Mouse (Mus musculus): Measurements from ENCODE around the gene Ccl24. TPM values are rescaled to one million over a fixed set of nuclear protein-coding genes. Genes with fewer than 3 reads are reported as not detected.

Ccl24 gene
- polyA plus RNA-seq, 1 experiment from 2014 or later, result 3.1 TPM

DNA sequence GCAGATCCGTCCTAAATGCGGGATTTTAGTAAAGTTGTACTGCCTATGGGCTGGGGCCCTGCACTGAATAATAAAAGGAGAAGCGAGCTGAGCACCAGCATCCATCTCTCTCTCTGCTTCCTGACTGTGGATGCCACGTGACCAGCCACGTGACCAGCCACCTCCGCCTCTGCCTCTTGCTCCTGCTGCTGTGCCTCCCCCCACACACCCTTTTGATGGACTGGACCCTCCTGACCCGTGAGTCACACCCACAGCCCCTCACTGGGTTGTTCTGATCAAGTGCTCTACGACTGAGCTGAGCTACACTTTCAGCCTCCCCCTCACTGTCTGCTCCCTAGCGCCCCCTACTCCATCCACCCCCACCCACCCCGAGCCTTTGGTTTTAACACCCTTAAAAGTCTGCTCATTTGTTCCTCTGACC lies 35.0 kb downstream of the Ccl24 start:
- Histone ChIP-seq H3K4me2 (no peak overlapping the region), H3K4me3 (no peak overlapping the region), H3K9me3 (no peaks in the 10 kb centered on the region), H3K4me1 (replicated peaks) (no peaks in the 10 kb centered on the region), H3K27me3 (no peaks in the 10 kb centered on the region), H3K9ac (no peak overlapping the region), H3K36me3 (0 out of 2 replicates have a peak, but pooled peaks cover 5% of the 10 kb centered on the region), H3K27ac (replicated peaks) (no peak overlapping the region)
- no peak for ATAC-seq (ENCODE audit: low read depth)
- WGBS, result 84% methylated on average over 10 of the region's 10 CpGs

DNA sequence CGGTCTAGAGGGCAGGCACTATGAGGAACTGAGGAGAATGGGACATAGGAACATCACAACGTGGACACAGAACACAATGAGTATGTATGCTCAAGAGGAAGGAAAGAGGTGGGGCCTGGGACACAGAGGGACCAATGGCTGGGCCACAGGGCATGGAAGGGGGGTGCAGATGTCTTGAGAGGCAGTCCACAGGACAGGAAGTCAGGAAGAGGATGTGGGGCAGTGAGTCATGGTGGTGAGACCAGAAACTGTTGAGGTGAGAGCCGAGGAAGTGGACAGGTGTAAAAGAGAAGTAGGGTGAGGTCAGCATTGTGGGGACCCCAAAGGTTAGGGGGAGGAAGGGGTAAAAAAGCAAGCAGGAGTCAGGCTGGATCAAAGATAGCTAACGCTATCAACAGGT lies 35.5 kb downstream of the Ccl24 start:
- no peaks in the 10 kb centered on the region for H3K4me1 ChIP-seq (replicated peaks)
- H3K9me3 ChIP-seq, result no peaks in the 10 kb centered on the region
- ATAC-seq (ENCODE audit: low read depth), result no peak
- no peak overlapping the region for H3K9ac ChIP-seq
- H3K4me3 ChIP-seq, result no peak overlapping the region
- H3K36me3 ChIP-seq, result 0 out of 2 replicates have a peak, but pooled peaks cover 5% of the 10 kb centered on the region
- no peak overlapping the region for H3K27ac ChIP-seq (replicated peaks)
- 80% methylated on average over 4 of the region's 4 CpGs for WGBS
- no peaks in the 10 kb centered on the region for H3K27me3 ChIP-seq
- no peak overlapping the region for H3K4me2 ChIP-seq

GRCm38 (mm10) chr5:135535867-135536266 lies 37.0 kb downstream of the Ccl24 start:
- no peak for ATAC-seq (ENCODE audit: low read depth)
- no peak overlapping the region for H3K9ac ChIP-seq

DNA sequence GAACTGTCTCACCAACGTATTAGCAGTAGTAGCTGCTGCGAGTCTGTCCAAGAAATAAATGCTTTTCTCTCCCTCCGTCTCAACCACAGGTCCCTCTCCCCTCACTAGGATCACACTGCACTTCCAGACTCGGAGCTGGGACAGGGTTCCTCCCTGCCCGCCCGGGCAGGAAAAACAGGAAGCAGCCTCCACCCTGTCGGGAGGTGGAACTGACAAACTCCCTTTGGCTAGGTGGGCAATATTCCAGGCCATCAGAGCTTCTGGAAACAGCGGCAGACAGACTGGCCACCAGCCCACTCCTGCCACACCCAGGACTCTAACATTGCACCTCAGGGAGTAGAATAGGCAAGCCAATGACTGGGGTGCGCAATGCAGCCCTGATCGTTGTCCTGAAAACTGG lies 39.4 kb downstream of the Ccl24 start:
- no peak for ATAC-seq (ENCODE audit: low read depth)
- Histone ChIP-seq H3K9me3 (no peaks in the 10 kb centered on the region), H3K9ac (no peak overlapping the region), H3K4me3 (no peak overlapping the region), H3K27ac (replicated peaks) (no peak overlapping the region), H3K4me2 (no peak overlapping the region), H3K4me1 (replicated peaks) (no peaks in the 10 kb centered on the region), H3K27me3 (no peaks in the 10 kb centered on the region), H3K36me3 (0 out of 2 replicates have a peak, but pooled peaks cover 11% of the 10 kb centered on the region)
- WGBS, result 79% methylated on average over 10 of the region's 10 CpGs

More at GRCm38 (mm10) chr5:135535867-135536266, 37.0 kb downstream of the Ccl24 start:
- Histone ChIP-seq H3K4me1 (replicated peaks) (no peaks in the 10 kb centered on the region), H3K9me3 (no peaks in the 10 kb centered on the region), H3K4me2 (no peak overlapping the region), H3K4me3 (no peak overlapping the region), H3K27me3 (no peaks in the 10 kb centered on the region), H3K27ac (replicated peaks) (no peak overlapping the region), H3K36me3 (0 out of 2 replicates have a peak, but pooled peaks cover 11% of the 10 kb centered on the region)

GRCm38 (mm10) chr5:135531306-135531845 lies 41.5 kb downstream of the Ccl24 start:
- no peak overlapping the region for H3K9ac ChIP-seq
- no peak overlapping the region for H3K4me3 ChIP-seq
- H3K4me2 ChIP-seq, result no peak overlapping the region
- H3K9me3 ChIP-seq, result no peaks in the 10 kb centered on the region
- no peak for ATAC-seq (ENCODE audit: low read depth)
- 87% methylated on average over 11 of the region's 11 CpGs for WGBS
- H3K27me3 ChIP-seq, result no peaks in the 10 kb centered on the region
- H3K36me3 ChIP-seq, result peaks cover 12% of the 10 kb centered on the region; the same call in 1 of the 2 replicates
- H3K4me1 ChIP-seq (replicated peaks), result peaks cover 8% of the 10 kb centered on the region; the same call in 1 of the 2 replicates
- H3K27ac ChIP-seq (replicated peaks), result no peak overlapping the region

GRCm38 (mm10) chr5:135529964-135530363 lies 42.9 kb downstream of the Ccl24 start:
- no peak overlapping the region for H3K27ac ChIP-seq (replicated peaks)
- ATAC-seq (ENCODE audit: low read depth), result no peak
- H3K36me3 ChIP-seq, result peaks cover 11% of the 10 kb centered on the region; the same call in 1 of the 2 replicates
- H3K9me3 ChIP-seq, result no peaks in the 10 kb centered on the region
- H3K4me3 ChIP-seq, result no peak overlapping the region
- no peak overlapping the region for H3K9ac ChIP-seq
- no peaks in the 10 kb centered on the region for H3K27me3 ChIP-seq
- no peak overlapping the region for H3K4me2 ChIP-seq
- 85% methylated on average over 2 of the region's 2 CpGs for WGBS
- peaks cover 11% of the 10 kb centered on the region; the same call in 1 of the 2 replicates for H3K4me1 ChIP-seq (replicated peaks)

GRCm38 (mm10) chr5:135529310-135529709 lies 43.5 kb downstream of the Ccl24 start:
- H3K4me1 ChIP-seq (replicated peaks), result peaks cover 11% of the 10 kb centered on the region; the same call in 1 of the 2 replicates
- peaks cover 11% of the 10 kb centered on the region; the same call in 1 of the 2 replicates for H3K36me3 ChIP-seq
- ATAC-seq (ENCODE audit: low read depth), result no peak
- no peak overlapping the region for H3K27ac ChIP-seq (replicated peaks)
- H3K27me3 ChIP-seq, result no peaks in the 10 kb centered on the region
- no peak overlapping the region for H3K4me2 ChIP-seq
- no peak overlapping the region for H3K4me3 ChIP-seq
- no peak overlapping the region for H3K9ac ChIP-seq
- no peaks in the 10 kb centered on the region for H3K9me3 ChIP-seq
- 84% methylated on average over 3 of the region's 3 CpGs for WGBS

- Histone ChIP-seq H3K4me1 (replicated peaks) (peaks cover 11% of the 10 kb centered on the region; the same call in 1 of the 2 replicates), H3K27ac (replicated peaks) (no peak overlapping the region), H3K9ac (no peak overlapping the region), H3K36me3 (peaks cover 11% of the 10 kb centered on the region), H3K4me3 (no peak overlapping the region), H3K4me2 (no peak overlapping the region), H3K27me3 (no peaks in the 10 kb centered on the region), H3K9me3 (peaks cover 5% of the 10 kb centered on the region; the same call in 1 of the 2 replicates)
- WGBS, result 20% methylated on average over 7 of the region's 7 CpGs
- no peak for ATAC-seq (ENCODE audit: low read depth)
Observed at GRCm38 (mm10) chr5:135527986-135528385, 44.9 kb downstream of the Ccl24 start.

GRCm38 (mm10) chr5:135524660-135525560 lies 47.9 kb downstream of the Ccl24 start:
- no peak for ATAC-seq (ENCODE audit: low read depth)
- 74% methylated on average over 11 of the region's 11 CpGs for WGBS
- no peak overlapping the region for H3K4me3 ChIP-seq
- H3K27me3 ChIP-seq, result no peaks in the 10 kb centered on the region
- no peak overlapping the region for H3K4me2 ChIP-seq
- H3K27ac ChIP-seq (replicated peaks), result peak overlapping the region; percentile 23; the same call in 1 of the 2 replicates
- no peak overlapping the region for H3K9ac ChIP-seq
- H3K36me3 ChIP-seq, result peaks cover 5% of the 10 kb centered on the region
- H3K4me1 ChIP-seq (replicated peaks), result peaks cover 11% of the 10 kb centered on the region; the same call in 1 of the 2 replicates
- H3K9me3 ChIP-seq, result peaks cover 5% of the 10 kb centered on the region; the same call in 1 of the 2 replicates

DNA sequence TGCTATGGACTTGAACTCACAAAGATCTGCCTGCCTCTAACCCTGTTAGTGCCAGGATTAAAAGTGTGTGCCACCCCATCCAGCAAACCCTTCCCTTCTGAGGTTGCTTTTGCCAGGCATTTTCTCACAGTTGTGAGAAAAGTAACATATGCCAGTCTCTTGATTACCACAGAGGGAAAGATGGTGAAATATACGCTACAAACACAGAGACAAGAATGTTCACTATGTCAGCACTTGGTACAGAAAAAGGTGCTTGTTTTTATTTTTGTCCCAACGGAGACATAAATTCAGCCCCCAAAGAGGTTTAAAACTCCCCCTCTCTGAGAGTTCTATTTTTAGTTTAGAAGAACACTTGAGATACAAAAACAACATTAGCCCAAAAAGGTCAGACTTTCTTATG lies 48.8 kb downstream of the Ccl24 start:
- H3K9ac ChIP-seq, result no peak overlapping the region
- H3K4me2 ChIP-seq, result no peak overlapping the region
- H3K27ac ChIP-seq (replicated peaks), result no peak overlapping the region
- H3K27me3 ChIP-seq, result no peaks in the 10 kb centered on the region
- WGBS, result 91% methylated on average over 2 of the region's 2 CpGs
- peaks cover 5% of the 10 kb centered on the region for H3K36me3 ChIP-seq
- no peak for ATAC-seq (ENCODE audit: low read depth)
- H3K9me3 ChIP-seq, result peaks cover 5% of the 10 kb centered on the region; the same call in 1 of the 2 replicates
- H3K4me1 ChIP-seq (replicated peaks), result peaks cover 11% of the 10 kb centered on the region; the same call in 1 of the 2 replicates
- H3K4me3 ChIP-seq, result no peak overlapping the region

DNA sequence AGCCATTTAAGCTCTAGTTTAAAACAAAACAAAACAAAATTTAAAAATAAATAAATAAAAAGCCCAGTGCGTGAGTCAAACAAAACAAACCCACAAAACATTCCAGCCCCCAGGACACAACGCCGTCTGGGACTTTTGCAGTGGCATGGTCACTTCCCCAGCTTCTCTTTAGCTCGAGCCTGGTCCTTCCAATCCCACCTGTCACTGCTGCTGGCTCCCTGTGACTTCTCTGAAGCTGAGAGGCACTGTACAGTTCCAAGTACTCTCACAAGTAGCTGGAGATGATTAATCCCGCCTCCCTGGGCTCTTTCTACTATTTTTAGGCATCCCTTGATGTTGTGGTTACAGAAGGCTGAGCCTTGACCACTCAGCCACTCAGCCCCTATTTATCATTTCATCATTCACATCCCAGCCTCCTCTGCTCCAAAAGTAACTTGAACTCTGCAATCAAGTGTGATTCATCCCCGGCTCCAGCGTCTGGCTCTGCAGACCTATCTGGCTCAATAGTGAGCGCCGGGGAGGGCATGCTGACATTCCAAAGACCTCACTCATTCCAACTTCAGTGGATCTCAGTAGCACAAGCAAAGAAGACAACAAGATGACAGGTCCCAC lies 50.6 kb downstream of the Ccl24 start:
- Histone ChIP-seq H3K9ac (no peak overlapping the region), H3K27ac (replicated peaks) (no peak overlapping the region), H3K36me3 (peaks cover 2% of the 10 kb centered on the region), H3K4me3 (no peak overlapping the region), H3K4me2 (no peak overlapping the region), H3K27me3 (no peaks in the 10 kb centered on the region), H3K9me3 (peaks cover 5% of the 10 kb centered on the region; the same call in 1 of the 2 replicates), H3K4me1 (replicated peaks) (0 out of 2 replicates have a peak, but pooled peaks cover 3% of the 10 kb centered on the region)
- ATAC-seq (ENCODE audit: low read depth), result no peak
- 85% methylated on average over 9 of the region's 9 CpGs for WGBS

Measured in neural tube, embryonic 13.5 days (tissue).